ENCODE assay signal across 12 mouse cellular contexts in the genomic region with DNA sequence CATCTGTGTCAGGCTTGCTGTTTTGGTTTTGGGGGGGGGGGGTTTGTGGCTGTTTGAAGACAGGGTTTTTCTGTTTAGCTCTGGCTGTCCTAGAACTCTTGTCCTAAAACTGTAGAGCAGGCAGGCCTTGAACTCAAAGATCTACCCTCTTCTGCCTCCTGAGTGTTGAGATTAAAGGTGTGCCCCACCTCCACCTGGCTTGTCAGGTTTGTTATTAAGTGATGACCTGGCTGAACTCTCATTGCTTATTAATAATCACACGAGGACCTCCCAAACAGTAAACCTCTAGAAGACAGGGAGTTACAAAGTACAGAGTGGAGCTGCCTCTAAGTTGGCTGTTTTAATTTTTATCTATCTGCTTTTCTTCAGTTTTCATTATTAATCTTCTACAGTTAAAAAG.
"Had no signal": no experiment of that assay in that cellular context is flagged by ENCODE, and none has a peak within 500 bp of the region (broad histone marks: within the 10 kb centered on the region; RNA-seq: fewer than 3 reads in every experiment).

No protein-coding gene starts in this region.

- ATAC-seq: midbrain, embryonic 15.5 days had no signal

- H3K9me3 ChIP-seq: limb, embryonic 13.5 days; midbrain, embryonic 15.5 days; neural tube, embryonic 12.5 days had no signal

- H3K27me3 ChIP-seq: limb, embryonic 13.5 days; midbrain, embryonic 15.5 days; neural tube, embryonic 12.5 days had no signal

- DNase-seq: left cerebral cortex, postnatal 4 days; lung, adult 2 months; lung, postnatal 10 days; lung, postnatal 4 days; thymus, postnatal 4 days had no signal

- H3K4me3 ChIP-seq: layer of hippocampus, adult 2 months; limb, embryonic 13.5 days; midbrain, embryonic 15.5 days; neural tube, embryonic 12.5 days had no signal

- H3K4me2 ChIP-seq: limb, embryonic 13.5 days; midbrain, embryonic 11.5 days; midbrain, embryonic 15.5 days; neural tube, embryonic 12.5 days had no signal

- H3K9ac ChIP-seq: limb, embryonic 13.5 days; liver, embryonic 14.5 days; midbrain, embryonic 15.5 days; neural tube, embryonic 12.5 days had no signal

- H3K36me3 ChIP-seq: limb, embryonic 13.5 days; midbrain, embryonic 15.5 days; neural tube, embryonic 12.5 days had no signal

- H3K27ac ChIP-seq: layer of hippocampus, adult 2 months; limb, embryonic 13.5 days; liver, embryonic 14.5 days; midbrain, embryonic 15.5 days; neural tube, embryonic 12.5 days; stomach, postnatal 0 days had no signal

- H3K4me1 ChIP-seq: limb, embryonic 13.5 days; midbrain, embryonic 15.5 days; neural tube, embryonic 12.5 days had no signal
